Mouse (Mus musculus): ENCODE measurements around the gene Krtap5-2. TPM values are rescaled to one million over a fixed set of nuclear protein-coding genes. Genes with fewer than 3 reads are reported as not detected.

Gene Krtap5-2
- polyA plus RNA-seq, 1 experiment: not detected

- no peaks in the 10 kb centered on the region for H3K9me3 ChIP-seq (replicated peaks; ENCODE audit: control insufficient read depth, insufficient read depth, low read length, poor library complexity, severe bottlenecking)
Measured at GRCm38 (mm10) chr7:142128843-142129242, 47.0 kb downstream of the Krtap5-2 start.

More at GRCm38 (mm10) chr7:142128843-142129242, 47.0 kb downstream of the Krtap5-2 start:
- no peak for TF ChIP-seq POLR2A (IDR thresholded peaks at IDR 0.05; ENCODE audit: insufficient read depth, low read length)
- TF ChIP-seq EP300 (IDR thresholded peaks at IDR 0.05; ENCODE audit: insufficient read depth, low read depth, low read length): no peak
- TF ChIP-seq CTCF (IDR thresholded peaks at IDR 0.05; ENCODE audit: low read depth, low read length): no peak
- Histone ChIP-seq H3K4me1 (ENCODE audit: control insufficient read depth, insufficient read depth, low read length) (no peaks in the 10 kb centered on the region), H3K27ac (ENCODE audit: insufficient read depth, low read length) (no peak overlapping the region), H3K9ac (ENCODE audit: low read depth, poor library complexity, severe bottlenecking) (no peak overlapping the region), H3K4me3 (ENCODE audit: low read depth, low read length) (no peak overlapping the region), H3K27me3 (ENCODE audit: control insufficient read depth, insufficient read depth, low read length, poor library complexity, severe bottlenecking) (no peaks in the 10 kb centered on the region), H3K36me3 (ENCODE audit: control insufficient read depth, insufficient read depth, low read length, poor library complexity, severe bottlenecking) (no peaks in the 10 kb centered on the region)

Other genes starting within 250 kb of the Krtap5-2 start
- 0.70 and 0.75 TPM in 2 replicates for gene Brsk2, start 226.3 kb downstream of the Krtap5-2 start, polyA plus RNA-seq (2011; ENCODE audit: insufficient read depth, insufficient read length, low read depth, missing spikeins)
- 19.0 and 20.7 TPM in 2 replicates for gene Mob2, start 114.9 kb downstream of the Krtap5-2 start, polyA plus RNA-seq (2011; ENCODE audit: insufficient read depth, insufficient read length, low read depth, missing spikeins)
- gene Dusp8, start 80.2 kb downstream of the Krtap5-2 start, polyA plus RNA-seq (2011; ENCODE audit: insufficient read depth, insufficient read length, low read depth, missing spikeins): 2.0 and 2.3 TPM in 2 replicates
- not detected in 2 replicates for gene Gm45618, start 55.3 kb downstream of the Krtap5-2 start, polyA plus RNA-seq (2011; ENCODE audit: insufficient read depth, insufficient read length, low read depth, missing spikeins)
- not detected in 2 replicates for gene Gm39115, start 40.0 kb downstream of the Krtap5-2 start, polyA plus RNA-seq (2011; ENCODE audit: insufficient read depth, insufficient read length, low read depth, missing spikeins)
- not detected in 2 replicates for gene Gm45337, start 31.4 kb downstream of the Krtap5-2 start, polyA plus RNA-seq (2011; ENCODE audit: insufficient read depth, insufficient read length, low read depth, missing spikeins)
- gene Gm29735, start 18.9 kb downstream of the Krtap5-2 start, polyA plus RNA-seq (2011; ENCODE audit: insufficient read depth, insufficient read length, low read depth, missing spikeins): not detected in 2 replicates
- not detected in 2 replicates for gene Gm4553, start 10.3 kb downstream of the Krtap5-2 start, polyA plus RNA-seq (2011; ENCODE audit: insufficient read depth, insufficient read length, low read depth, missing spikeins)
- not detected in 2 replicates for gene Gm10153, start 14.4 kb upstream of the Krtap5-2 start, polyA plus RNA-seq (2011; ENCODE audit: insufficient read depth, insufficient read length, low read depth, missing spikeins)
- not detected in 2 replicates for gene Krtap5-3, start 25.4 kb upstream of the Krtap5-2 start, polyA plus RNA-seq (2011; ENCODE audit: insufficient read depth, insufficient read length, low read depth, missing spikeins)
- gene Gm7579, start 35.9 kb upstream of the Krtap5-2 start, polyA plus RNA-seq (2011; ENCODE audit: insufficient read depth, insufficient read length, low read depth, missing spikeins): not detected in 2 replicates
- not detected in 2 replicates for gene Krtap5-5, start 54.0 kb upstream of the Krtap5-2 start, polyA plus RNA-seq (2011; ENCODE audit: insufficient read depth, insufficient read length, low read depth, missing spikeins)
- gene Gm40460, start 65.1 kb upstream of the Krtap5-2 start, polyA plus RNA-seq (2011; ENCODE audit: insufficient read depth, insufficient read length, low read depth, missing spikeins): not detected in 2 replicates
- not detected in 2 replicates for gene Gm2431, start 82.3 kb upstream of the Krtap5-2 start, polyA plus RNA-seq (2011; ENCODE audit: insufficient read depth, insufficient read length, low read depth, missing spikeins)
- gene Gm4559, start 98.4 kb upstream of the Krtap5-2 start, polyA plus RNA-seq (2011; ENCODE audit: insufficient read depth, insufficient read length, low read depth, missing spikeins): not detected in 2 replicates
- gene Krtap5-1, start 121.1 kb upstream of the Krtap5-2 start, polyA plus RNA-seq (2011; ENCODE audit: insufficient read depth, insufficient read length, low read depth, missing spikeins): not detected in 2 replicates
- gene Krtap5-4, start 127.5 kb upstream of the Krtap5-2 start, polyA plus RNA-seq (2011; ENCODE audit: insufficient read depth, insufficient read length, low read depth, missing spikeins): not detected in 2 replicates
- gene Ifitm10, start 197.7 kb upstream of the Krtap5-2 start, polyA plus RNA-seq (2011; ENCODE audit: insufficient read depth, insufficient read length, low read depth, missing spikeins): 0.90 TPM in 1 of 2 replicates, not detected in the other
- gene Gm49369, start 206.7 kb upstream of the Krtap5-2 start, polyA plus RNA-seq (2011; ENCODE audit: insufficient read depth, insufficient read length, low read depth, missing spikeins): not detected in 2 replicates
- 248 and 256 TPM in 2 replicates for gene Ctsd, start 212.0 kb upstream of the Krtap5-2 start, polyA plus RNA-seq (2011; ENCODE audit: insufficient read depth, insufficient read length, low read depth, missing spikeins)